Mouse (Mus musculus) gastrocnemius, postnatal 14 days (tissue): ENCODE results near the gene Slc26a9. TPM values are rescaled to one million over a fixed set of nuclear protein-coding genes. Genes with fewer than 3 reads are reported as not detected.
"Not testable (repeated sequence)": the region's sequence is repeated elsewhere in the genome, so short reads cannot be mapped to it uniquely, and the experiment has no call there.

Experiments
- DNase-seq: peaks from one replicate; pipeline ENCODE4 v3.0.0; 2021; ENCODE audit warnings: mixed read lengths
- intact Hi-C: fragments of 180-260 bp; cut with DNase I; formaldehyde crosslinking; loops from one replicate; pipeline ENCODE4 v1.15.1; 2025; ENCODE audit warnings: low total_unique reads
- total RNA-seq, 2 experiments: library from RNA; stranded (reverse); gene quantifications; 2 replicates each; pipeline ENCODE4 v1.2.3; 2021

Gene Slc26a9
- total RNA-seq, 2 experiments from 2014 or later = not detected

DNA sequence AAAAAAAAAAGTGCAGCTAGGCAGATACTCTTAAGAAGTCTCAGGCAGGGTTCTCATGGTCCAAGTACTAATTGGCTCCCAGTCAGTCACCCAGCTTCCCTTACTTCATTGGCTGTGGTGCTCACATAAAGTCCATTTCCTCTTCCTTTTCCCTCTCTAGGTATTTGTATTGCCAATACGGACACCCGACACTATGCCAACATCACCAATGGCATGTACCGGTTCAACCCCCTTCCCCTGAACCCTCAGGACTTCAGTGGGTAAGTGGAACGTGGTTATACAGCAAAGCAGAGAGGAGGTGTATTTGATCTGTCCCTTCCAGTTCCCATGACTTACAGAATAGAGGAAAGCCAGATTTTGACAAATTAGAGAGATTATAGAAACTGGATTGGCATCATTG is 69.9 kb downstream of the Slc26a9 start:
- no peak for DNase-seq
- intact Hi-C loops = no loop called here

DNA sequence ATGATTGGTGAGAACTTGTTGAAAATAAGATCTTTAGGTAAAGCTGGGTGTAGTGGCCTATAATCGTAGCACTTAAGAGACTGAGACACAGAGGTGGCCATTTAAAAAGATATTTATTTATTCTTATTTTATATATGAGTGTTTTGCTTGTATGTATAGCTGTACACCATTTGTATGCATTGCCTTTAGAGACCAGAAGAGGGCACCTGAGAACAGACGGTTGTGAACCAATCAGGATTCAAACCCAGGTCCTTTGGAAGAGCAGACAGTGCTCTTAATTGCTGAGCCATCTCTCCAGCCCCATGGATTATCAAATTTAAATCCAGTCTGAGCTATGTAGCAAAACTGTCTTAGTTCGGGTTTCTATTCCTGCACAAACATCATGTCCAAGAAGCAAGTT is 70.4 kb downstream of the Slc26a9 start:
- DNase-seq = no peak
- intact Hi-C loops = no loop called here

DNA sequence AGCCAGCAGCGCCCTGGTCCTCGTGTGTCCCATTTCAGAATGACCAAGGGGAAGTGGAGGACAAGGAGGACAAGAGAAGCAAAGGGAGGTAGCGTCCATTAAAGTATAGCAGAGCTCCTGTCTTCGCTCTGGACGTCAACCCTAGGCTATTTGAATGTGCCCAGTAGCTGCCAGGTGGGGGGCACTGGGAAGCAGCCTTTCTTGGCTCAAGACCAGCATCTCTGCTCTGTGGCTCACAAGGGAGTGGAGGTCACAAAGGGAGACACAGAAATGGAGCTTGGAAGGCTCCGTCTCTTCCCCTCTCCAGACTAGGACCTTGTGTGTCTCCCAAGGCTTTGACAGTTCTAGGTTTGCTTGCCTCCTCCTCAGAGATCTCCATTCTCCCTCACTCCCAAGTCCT is 73.1 kb downstream of the Slc26a9 start:
- no peak for DNase-seq
- intact Hi-C loops = no loop called here

DNA sequence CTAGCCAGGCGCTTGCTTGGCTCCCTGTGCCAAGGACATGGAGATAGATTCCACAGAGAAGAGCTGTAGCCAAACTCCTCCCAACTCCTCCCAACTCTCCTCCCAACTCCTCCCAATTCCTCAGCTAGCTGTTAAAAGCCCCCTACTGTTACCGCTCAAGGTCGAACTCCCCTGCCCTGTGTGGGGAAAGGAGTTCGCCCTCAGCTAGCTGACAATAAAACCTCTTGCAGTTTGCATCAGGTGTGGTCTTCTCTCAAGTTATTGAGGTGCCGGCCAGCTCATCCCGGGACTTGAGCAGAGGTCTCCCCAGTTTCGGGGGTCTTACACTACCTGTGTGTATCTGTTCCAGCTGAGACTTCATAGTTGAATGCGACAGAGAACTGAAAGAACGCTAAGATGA is 76.5 kb downstream of the Slc26a9 start:
- intact Hi-C loops, DNase-seq: not testable (repeated sequence)

DNA sequence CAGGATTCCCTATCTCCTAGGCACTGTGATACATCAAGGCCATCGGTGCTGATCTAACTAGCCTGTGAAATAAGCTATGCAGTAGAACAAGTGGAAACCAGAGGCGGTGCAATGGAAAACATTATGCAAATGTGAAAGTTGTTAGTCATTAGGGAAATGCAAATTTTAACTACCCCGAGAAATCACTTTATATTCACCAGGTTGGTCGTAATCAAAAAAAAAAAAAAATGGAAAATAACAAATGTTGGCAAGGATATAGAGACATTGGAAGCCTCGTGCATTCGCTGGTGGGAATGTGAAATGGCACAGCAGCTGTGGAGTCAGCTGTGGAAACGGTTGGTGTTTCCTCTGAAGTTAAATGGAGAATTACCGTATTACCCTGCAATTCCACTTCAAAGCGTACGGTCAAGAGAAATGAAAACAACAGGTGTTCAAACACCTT is 77.1 kb downstream of the Slc26a9 start:
- no peak for DNase-seq
- intact Hi-C loops = no loop called here

Other genes starting within 250 kb of the Slc26a9 start
- gene Srgap2, start 216.7 kb upstream of the Slc26a9 start, total RNA-seq = 10 to 100 TPM; 21.2 to 21.5 TPM
- gene Fam72a, start 216.1 kb upstream of the Slc26a9 start, total RNA-seq = under 1 TPM; 0.49 to 0.72 TPM
- gene Avpr1b, start 144.8 kb upstream of the Slc26a9 start, total RNA-seq = not detected
- gene Ctse, start 105.7 kb upstream of the Slc26a9 start, total RNA-seq = under 1 TPM; 0.39 to 0.40 TPM
- gene Rab7b, start 55.3 kb upstream of the Slc26a9 start, total RNA-seq = 1 to 10 TPM; 3.7 to 6.5 TPM
- 1 to 10 TPM; 1.0 to 2.1 TPM for gene Pm20d1, start 53.4 kb downstream of the Slc26a9 start, total RNA-seq
- 10 to 100 TPM; 43.9 to 54.7 TPM for gene Slc41a1, start 83.5 kb downstream of the Slc26a9 start, total RNA-seq
- gene Rab29, start 123.2 kb downstream of the Slc26a9 start, total RNA-seq = 1 to 10 TPM; 5.3 to 8.2 TPM
- gene Nucks1, start 166.5 kb downstream of the Slc26a9 start, total RNA-seq = 10 to 100 TPM; 66.1 to 78.8 TPM
- gene Slc45a3, start 218.9 kb downstream of the Slc26a9 start, total RNA-seq = 1 to 10 TPM; 1.0 to 1.1 TPM